Mouse (Mus musculus): ENCODE results near the gene Has3.
"Not testable (repeated sequence)": the region's sequence is repeated elsewhere in the genome, so short reads cannot be mapped to it uniquely, and the experiment has no call there.

The Has3 gene

GRCm38 (mm10) chr8:106870051-106870450 lies at the start of gene Has3:
TSS of gene Has3 (plus strand) at chr8:106870242.
- no peak for DNase-seq

DNA sequence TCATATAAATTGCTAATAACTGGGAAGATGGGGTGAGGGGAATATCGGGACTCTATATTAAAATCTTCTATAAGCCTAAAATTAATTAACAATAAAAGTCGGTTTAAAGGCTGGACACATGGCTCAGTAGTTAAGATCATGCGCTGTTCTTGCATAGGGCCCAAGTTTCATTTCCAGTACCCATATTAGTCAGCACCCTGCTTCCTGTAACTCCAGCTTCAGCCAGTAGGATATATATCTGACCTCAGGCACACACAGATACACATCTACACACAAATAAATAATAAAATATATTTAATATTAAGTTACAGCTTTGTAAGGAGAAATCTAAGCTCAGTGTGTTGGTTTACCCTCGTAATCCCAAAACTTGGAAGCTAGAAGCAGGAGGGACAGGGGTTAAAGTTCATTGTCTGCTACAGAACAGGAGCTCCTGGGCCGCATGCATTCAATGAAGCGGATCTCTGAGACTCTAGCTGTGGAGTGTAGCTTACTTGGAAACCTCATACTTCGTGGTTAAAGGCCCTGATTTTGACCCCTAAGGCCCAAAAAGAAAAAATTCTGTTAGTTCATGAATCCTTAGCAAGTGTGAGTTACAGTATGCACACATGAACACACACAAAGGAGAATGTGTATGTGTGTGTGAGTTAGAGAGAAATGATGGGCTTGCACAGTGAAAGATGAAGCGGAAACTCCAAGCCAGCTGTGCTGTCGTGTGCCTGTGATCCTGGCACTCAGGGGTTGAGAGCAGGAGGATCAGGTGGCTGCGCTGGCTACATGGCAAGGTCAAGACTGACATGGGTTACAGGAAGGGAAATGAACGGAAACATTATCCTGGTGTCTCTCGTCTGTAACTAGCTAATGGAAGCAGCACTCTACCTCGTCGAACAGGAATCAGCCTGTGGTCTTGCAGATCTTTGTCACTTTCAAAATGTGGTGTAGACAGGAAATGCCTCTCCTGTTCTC lies 49.2 kb upstream of the Has3 start:
- no peak for DNase-seq

DNA sequence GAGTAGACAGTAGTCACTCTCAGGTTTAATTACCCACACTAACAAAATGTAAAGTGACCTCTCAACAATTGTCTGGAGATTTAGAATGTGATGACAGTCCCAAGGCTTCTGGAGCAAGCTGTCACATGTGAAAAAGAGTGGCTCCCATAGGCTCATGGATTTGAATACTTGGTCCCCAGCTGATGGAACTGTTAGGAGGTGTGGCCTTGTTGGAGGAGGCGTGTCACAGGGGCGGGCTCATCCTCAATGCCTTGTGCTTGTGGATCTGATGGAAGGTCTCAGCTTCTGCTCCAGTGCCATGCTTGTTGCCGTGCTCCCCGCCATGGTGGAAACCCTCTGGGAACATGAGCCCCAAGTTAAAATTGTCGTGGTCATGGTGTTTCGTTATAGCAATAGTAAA lies 41.1 kb upstream of the Has3 start:
- no peak for DNase-seq

GRCm38 (mm10) chr8:106829526-106830045 lies 40.5 kb upstream of the Has3 start:
- DNase-seq, result no peak

DNA sequence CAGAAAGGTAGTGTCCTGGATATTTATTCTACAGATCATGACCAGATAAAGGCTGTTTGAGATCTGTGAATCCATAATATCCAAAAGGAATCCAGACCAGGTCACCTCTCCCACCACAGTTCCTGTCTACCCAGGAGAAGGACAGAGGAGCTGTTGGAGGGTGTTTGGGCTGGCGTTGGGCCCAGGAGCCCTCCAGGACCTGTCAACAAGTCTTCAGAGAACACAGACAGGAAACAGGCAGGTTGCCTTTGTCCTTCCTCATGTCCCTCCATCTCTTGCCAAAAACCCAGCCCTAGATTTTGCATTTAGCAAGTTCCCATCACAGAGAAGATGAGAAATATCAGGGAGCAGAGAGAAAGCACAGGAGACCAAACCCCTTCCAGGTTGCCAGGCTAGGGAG lies 35.1 kb upstream of the Has3 start:
- no peak for DNase-seq

DNA sequence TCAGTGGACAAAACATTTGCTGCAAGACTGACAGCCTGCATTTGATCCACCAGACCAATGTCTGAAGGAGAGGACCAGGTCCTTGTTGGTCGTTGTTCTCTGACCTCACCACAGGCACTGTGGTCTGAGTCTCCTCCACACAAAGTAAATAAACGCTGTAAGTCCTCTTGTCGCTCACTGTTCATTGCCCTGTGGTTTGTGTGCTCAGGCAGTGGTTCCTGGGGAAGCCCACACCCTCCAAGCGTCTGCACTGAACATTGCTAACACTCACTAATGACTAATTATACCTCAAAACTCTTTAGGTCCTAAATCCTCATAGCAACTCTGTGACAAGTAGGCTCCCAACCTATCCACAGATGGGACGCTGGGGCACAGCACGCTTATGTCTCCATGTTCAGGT lies 33.5 kb upstream of the Has3 start:
- no peak for DNase-seq

GRCm38 (mm10) chr8:106838803-106839202 lies 31.2 kb upstream of the Has3 start:
- no peak for DNase-seq

DNA sequence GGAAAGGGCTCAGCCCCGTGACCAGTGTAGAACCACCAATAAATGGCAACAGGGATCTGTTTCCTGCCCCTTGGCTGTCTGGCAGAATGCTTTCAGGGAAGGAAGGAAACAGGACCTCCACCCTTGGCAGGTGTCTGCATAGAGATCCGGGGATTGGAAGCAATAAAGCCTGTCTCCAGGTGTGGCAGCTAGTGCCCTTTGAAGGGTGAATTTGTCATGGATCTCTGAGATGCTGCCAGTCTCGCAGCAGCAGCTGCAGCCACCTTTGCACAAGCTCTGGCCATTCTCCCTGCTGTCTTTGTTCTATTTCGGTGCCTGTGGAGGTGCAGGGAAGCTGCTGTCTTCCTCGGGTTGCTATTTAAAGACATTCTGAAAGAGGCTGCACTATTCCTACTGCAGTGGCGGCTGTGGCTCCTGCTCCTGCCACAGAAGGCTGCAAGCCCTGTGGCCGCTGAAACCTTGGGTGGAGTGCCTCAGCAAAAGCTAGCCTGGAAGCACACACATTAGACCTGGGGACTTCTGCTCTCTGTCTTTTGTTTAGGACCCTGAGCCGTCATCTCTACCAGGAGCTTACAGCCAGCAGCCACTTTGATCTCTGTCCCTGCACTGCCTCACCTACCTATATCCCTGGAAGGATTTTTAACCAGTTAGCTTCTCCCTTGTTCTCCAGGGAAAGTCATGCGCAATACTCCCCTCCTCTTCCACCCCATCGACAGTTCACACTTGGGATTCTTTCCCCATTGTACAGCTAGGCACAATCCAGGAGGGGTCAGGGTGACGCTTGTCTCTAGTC lies 30.6 kb upstream of the Has3 start:
- no peak for DNase-seq

DNA sequence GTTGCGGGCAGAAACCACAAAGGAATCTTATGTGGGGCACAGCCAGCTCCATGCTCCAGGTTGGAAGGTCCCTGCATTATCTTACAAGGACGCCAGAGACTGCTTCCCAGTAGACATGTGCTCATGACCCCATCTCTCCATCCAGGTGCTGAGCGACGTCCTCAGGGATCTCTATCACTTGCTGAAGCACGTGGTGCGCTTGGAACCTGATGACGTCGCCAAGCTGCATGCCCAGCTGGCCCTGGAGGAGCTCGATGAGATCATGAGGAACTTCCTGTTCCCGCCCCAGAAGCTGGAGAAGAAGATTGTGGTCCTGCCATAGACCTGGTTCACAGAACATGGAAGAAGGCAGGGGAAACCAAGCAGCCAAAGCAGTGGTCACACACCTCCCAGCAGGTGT lies 20.0 kb upstream of the Has3 start:
- no peak for DNase-seq

DNA sequence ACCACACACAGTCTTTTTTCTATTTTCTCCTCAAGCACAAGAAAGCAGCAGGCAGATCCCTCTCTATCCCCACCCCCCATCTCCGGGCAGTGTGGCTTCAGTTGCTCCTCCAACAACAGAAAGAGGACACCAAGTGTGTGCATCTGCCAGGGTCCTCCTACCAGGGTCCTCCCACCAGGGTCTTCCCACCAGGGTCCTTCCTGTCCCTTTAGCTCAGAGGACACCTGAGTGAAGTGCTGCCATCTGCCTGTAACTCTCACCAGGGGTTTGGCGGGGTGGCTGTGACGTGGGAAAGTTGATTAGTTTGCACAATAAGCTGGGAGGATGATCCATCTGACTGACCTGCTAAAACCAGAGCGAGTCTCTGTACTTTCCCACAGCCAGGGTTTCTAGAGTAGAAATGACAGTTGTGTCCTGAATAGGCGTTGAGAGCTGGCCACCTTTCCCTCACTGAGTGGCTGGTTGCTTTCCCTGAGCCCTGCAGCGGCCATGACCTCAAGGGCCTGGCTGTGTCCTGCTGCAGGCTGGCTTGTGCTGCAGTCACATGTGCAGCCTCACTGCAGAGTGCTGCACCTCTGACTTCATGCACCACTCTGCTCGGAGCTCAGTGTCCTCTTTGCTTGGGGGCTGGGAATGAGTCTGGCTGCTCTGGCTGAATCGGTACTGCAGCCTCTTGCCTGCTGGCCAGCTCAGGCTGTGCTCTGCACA lies 15.4 kb upstream of the Has3 start:
- DNase-seq, result no peak

DNA sequence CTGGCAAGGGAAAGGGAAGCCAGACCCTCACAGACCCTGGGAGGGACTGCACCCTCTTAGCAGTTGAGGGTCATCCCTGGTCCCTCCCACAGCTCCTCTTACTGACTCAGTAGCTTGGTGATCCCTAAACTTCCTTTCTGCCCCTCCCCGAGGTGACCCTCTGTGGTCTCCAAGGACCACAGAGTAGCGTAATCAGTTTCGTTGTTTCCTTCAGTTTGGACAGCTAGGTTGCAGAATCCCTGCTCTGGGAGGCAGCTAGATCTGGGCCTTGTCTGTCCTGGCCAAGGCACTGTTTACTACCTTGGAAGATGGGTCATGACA lies 14.8 kb upstream of the Has3 start:
- DNase-seq, result no peak

DNA sequence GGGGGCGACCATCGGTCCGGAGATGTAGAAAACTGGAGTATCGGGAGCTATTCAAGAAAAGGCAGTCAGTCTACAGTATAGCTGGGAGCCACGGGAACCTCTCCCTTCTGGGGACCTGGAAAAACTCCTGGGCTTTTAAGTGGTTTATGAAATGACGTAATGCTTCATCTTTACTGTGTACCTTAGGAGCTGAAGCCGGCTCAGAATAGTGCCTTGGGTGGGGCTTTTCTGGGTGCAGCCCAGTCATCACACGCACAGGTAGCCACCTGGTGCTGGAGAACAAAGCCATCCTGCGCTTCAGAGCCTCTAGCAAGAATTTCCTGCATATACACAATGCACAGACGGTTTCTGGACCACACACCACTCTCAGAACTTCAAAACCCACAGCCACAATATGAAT lies 7.2 kb upstream of the Has3 start:
- no peak for DNase-seq

DNA sequence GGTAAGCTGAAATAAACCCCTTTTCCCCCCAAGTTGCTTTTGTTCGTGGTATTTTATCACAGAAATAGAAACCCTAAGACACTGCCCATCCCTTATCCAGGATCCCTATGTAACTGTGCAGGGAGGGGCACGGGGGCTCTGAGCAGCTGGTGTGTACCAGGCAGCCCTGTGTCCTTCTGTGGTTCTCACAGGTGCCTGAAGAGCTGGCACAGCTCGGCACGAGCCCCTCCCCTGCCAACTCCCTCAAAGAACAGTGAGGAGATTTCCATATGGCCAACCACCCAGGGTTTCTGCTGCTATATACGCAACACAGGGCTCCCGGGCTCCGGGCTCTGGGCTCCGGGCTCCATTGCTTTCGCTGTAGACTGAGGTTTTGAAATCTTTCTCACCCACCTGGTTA lies 4.7 kb upstream of the Has3 start:
- DNase-seq, result no peak

GRCm38 (mm10) chr8:106870537-106871327 lies 690 bp downstream of the Has3 start:
- DNase-seq, result peak in 1 of 2 experiments; percentile 27

DNA sequence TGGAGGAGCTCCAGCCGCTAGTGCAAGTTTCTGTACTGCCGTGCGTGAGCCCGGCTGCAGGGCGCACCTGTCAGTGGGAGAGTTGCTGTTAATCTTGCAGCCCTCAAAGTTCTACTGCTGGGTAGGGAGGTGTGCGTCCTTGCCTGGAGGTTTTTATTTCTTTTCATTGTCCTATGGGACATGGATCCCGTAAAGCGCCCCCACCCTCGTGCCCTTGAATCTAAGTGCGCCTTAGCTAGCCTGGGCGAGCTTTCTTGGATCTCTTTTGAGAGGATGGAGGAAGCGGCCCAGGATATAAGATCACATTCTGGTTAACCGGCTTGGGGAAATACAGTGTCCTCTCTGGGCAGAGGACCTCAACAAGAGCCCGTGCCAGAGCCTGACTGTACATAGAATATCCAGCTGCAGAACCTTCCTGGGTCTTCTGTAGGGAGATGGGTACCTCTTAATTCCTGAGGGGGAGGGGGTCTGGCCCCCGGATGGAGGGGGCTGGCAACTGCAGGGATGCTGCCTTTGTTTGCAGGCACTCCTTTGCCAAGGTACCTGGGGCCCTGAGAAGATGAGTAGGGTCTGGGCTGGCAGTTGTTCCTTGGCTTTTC lies 1.4 kb downstream of the Has3 start:
- no peak for DNase-seq

GRCm38 (mm10) chr8:106871931-106872371 lies 1.9 kb downstream of the Has3 start:
- DNase-seq, result peak in 1 of 2 experiments; percentile 30

- DNase-seq, result no peak
Observed at GRCm38 (mm10) chr8:106872454-106873034, 2.5 kb downstream of the Has3 start.

DNA sequence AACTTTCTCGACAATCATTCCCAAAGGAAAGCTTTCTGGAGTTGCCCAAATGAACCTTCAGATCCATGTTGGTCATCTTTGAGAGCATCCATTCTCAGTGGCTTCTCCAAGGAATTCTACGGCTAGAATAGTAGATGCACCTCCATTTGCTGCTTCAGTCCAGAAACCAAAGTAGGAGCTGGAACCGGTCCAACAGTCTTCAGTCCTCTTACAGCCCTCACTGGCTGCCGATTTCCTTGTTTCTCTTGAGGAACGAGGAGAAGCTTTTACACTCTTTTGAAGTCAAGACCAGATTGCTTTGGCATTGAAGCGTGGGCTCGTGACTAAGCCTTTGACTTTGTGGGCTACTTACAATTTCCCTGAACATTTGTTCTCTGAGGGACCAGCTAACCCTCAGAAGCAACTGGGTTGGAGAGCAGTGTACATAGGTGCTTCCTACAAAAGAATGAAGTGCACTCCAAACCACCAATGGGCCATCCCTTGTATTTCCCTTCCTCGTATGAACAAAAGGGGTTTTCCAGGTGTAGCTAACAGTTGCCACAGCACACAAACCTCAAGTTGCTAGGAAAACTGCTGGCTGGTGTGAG lies 10.2 kb downstream of the Has3 start:
- DNase-seq, result no peak

DNA sequence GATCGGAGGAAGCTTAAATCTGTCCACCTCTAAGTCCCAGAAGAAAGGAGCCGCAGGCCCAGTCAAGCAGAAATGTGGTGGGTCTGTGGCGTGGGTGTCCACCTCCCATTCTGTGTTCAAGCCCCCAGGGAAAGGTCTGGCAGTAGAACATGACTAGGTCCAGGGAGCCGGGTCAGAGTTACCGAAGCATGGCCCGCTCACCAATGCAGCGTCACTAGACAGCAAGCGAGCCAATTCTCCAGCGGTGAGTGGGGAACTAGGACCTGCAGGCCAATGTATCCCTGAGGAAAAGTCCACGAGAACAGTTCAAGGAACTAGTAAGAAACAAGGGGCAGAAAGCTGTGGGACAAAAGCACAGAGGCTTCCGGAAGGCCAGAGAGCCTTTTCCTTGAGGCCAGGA lies 14.1 kb downstream of the Has3 start:
- DNase-seq, result not testable (repeated sequence)

- not testable (repeated sequence) for DNase-seq
Observed at GRCm38 (mm10) chr8:106884826-106885400, 14.9 kb downstream of the Has3 start.
